Mouse (Mus musculus): ENCODE measurements around the gene Tom1l2.
A peak's percentile ranks its signal among the peaks of the same experiment; 100 is the strongest.

Tom1l2 gene

DNA sequence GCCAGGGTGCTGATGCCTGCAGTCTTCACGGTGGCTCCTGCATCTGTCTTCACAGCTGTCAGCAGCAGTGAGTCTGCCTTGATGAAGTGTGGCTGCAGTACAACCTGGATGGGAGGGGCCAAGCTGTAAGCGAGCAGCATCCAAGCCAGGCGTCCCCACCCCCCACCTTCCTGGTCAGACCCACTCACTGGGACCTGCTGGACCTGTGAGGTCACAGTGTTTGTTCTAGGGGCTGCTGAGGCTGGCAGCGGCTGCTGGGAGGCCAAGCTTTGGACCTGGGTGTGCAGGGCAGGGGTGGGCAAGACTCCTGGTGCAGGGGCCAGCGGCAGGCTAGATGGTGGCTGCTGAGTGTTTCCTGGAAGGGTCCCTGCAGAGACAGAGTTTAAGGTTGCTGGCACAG lies 146.5 kb downstream of the Tom1l2 start:
- DNase-seq (ENCODE audit: low read depth, low spot score): no peak

DNA sequence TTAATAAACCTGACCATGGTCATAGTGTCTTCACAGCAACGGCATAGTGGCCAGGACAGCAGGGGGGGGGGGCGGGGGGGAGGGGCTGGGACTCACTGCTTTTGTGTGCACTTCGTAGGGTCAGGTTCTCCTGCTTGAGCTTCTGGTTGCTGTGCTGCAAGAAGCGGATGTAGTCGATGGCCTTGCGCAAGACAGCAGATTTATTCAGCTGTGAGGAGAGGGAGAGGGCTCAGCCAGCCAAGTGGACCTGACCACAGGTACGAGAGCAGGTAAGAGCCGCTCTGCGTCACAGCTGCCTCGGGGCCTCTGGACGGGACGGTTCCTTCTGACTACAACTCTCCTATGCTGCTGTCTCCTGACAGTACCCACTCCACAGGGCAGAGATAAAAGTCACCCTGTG lies 147.7 kb downstream of the Tom1l2 start:
- no peak for DNase-seq (ENCODE audit: low read depth, low spot score)

- no peak for DNase-seq (ENCODE audit: low read depth, low spot score)
Observed at GRCm38 (mm10) chr11:60202710-60203638, 149.7 kb downstream of the Tom1l2 start.

DNA sequence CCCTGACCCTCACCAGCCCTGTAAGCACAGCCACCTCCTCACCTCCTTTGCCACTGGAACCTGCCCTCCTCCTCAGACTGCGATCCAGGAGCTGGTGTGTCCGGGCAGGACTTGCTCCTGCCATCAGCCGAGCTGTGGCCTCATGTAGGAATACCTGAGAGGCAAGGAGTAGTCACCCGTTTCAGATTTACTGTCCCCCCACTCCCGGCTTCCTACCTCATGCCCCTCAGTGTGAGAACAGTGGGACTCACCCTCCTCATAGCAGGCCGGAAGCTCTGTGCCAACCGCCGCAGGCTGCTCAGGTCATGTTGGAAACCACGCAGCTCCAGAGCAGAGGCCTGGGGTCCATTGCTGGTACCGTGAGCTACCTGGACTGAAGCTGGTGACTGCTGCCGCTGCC lies 152.3 kb downstream of the Tom1l2 start:
- no peak for DNase-seq (ENCODE audit: low read depth, low spot score)

GRCm38 (mm10) chr11:60199702-60200184 lies 153.0 kb downstream of the Tom1l2 start:
- DNase-seq (ENCODE audit: low read depth, low spot score): peak; percentile 73

- no peak for DNase-seq (ENCODE audit: low read depth, low spot score)
Observed at GRCm38 (mm10) chr11:60198651-60199050, 154.1 kb downstream of the Tom1l2 start.

GRCm38 (mm10) chr11:60197998-60198619 lies 154.6 kb downstream of the Tom1l2 start:
- DNase-seq (ENCODE audit: low read depth, low spot score): no peak

GRCm38 (mm10) chr11:60196344-60196743 lies 156.4 kb downstream of the Tom1l2 start:
- no peak for DNase-seq (ENCODE audit: low read depth, low spot score)

GRCm38 (mm10) chr11:60195108-60195507 lies 157.6 kb downstream of the Tom1l2 start:
- DNase-seq (ENCODE audit: low read depth, low spot score): peak; percentile 36

GRCm38 (mm10) chr11:60193556-60193955 lies 159.1 kb downstream of the Tom1l2 start:
- DNase-seq (ENCODE audit: low read depth, low spot score): no peak

GRCm38 (mm10) chr11:60192534-60192933 lies 160.2 kb downstream of the Tom1l2 start:
- DNase-seq (ENCODE audit: low read depth, low spot score): no peak

GRCm38 (mm10) chr11:60190055-60190641 lies 162.6 kb downstream of the Tom1l2 start:
- DNase-seq (ENCODE audit: low read depth, low spot score): no peak

GRCm38 (mm10) chr11:60189501-60190040 lies 163.1 kb downstream of the Tom1l2 start:
- no peak for DNase-seq (ENCODE audit: low read depth, low spot score)

GRCm38 (mm10) chr11:60188275-60188853 lies 164.3 kb downstream of the Tom1l2 start:
- no peak for DNase-seq (ENCODE audit: low read depth, low spot score)

DNA sequence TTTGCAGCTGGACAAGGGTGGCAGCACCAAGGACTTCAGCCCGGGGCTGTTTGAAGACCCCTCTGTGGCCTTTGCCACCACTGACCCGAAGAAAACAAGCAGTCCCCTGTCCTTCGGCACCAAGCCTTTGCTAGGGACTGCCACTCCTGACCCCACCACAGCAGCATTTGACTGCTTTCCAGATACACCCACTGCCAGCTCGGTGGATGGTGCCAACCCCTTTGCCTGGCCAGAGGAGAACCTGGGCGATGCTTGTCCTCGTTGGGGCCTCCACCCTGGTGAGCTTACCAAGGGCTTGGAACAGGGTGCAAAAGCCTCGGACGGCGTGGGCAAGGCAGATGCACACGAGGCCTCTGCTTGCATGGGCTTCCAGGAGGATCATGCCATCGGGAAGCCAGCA lies 165.6 kb downstream of the Tom1l2 start:
- no peak for DNase-seq (ENCODE audit: low read depth, low spot score)

GRCm38 (mm10) chr11:60185396-60186231 lies 167.1 kb downstream of the Tom1l2 start:
- DNase-seq (ENCODE audit: low read depth, low spot score): no peak

- DNase-seq (ENCODE audit: low read depth, low spot score): no peak
Observed at GRCm38 (mm10) chr11:60184346-60185325, 168.1 kb downstream of the Tom1l2 start.

- DNase-seq (ENCODE audit: low read depth, low spot score): no peak
Observed at GRCm38 (mm10) chr11:60182741-60183140, 170.0 kb downstream of the Tom1l2 start.

DNA sequence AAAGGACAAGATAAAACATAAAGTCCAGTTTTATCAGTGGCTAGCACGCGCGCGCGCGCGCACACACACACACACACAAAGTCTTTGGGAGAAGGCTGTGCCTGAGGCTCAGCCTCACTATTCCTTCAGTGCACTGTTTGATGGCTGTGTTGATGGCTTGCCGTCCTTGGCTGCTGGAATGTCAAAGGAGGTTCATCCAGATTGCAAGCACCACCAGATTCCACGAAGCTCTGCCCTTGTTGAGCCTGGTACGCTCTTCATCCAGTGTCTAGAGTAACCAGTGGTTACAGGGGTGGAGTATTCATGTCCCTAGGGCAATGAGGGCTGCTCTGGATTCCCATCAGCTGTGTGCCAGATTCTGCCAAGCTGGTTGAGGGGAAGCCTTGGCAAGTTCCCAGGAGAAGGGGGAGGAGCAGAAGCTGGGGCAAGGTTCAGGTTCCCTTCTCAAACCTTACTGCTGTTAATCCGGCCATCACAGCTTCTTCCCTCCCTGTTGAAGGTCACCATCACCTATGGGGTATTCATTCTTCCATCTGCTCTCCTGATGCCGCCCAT lies 170.5 kb downstream of the Tom1l2 start:
- no peak for DNase-seq (ENCODE audit: low read depth, low spot score)

Measured in c-Kit-negative CD71-positive TER-119-positive erythroid progenitor cells, embryonic 14.5 days (primary cell).